Mouse (Mus musculus) embryonic facial prominence, embryonic 13.5 days (tissue): ENCODE data around the gene Cabp2. TPM values are rescaled to one million over a fixed set of nuclear protein-coding genes. Genes with fewer than 3 reads are reported as not detected.

ENCODE experiments used
- ATAC-seq: fragments of 200-750 bp; cut with Nextera tagmentation; 2 replicates; pipeline ENCODE4 v1.8.0; 2017; ENCODE audit warnings: low read depth; ENCODE audit not compliant: insufficient number of reproducible peaks, insufficient read depth, low FRiP score, low TSS enrichment
- H3K27ac ChIP-seq: fragments of 300-500 bp; sonication (generic); 2 replicates; pipeline ENCODE4 v1.5.1; 2015; ENCODE audit warnings: moderate library complexity, mild to moderate bottlenecking, inconsistent platforms
- H3K27me3 ChIP-seq: fragments of 300-500 bp; sonication (generic); 2 replicates; pipeline ENCODE4 v1.6.1; 2015; ENCODE audit warnings: mild to moderate bottlenecking, inconsistent platforms
- H3K36me3 ChIP-seq: fragments of 300-500 bp; sonication (generic); 2 replicates; pipeline ENCODE4 v1.6.1; 2015; ENCODE audit warnings: mild to moderate bottlenecking, inconsistent platforms
- H3K4me1 ChIP-seq: fragments of 300-500 bp; sonication (generic); 2 replicates; pipeline ENCODE4 v1.6.1; 2015; ENCODE audit warnings: inconsistent platforms
- H3K4me2 ChIP-seq: fragments of 300-500 bp; sonication (generic); 2 replicates; pipeline ENCODE4 v1.6.1; 2015; ENCODE audit warnings: moderate library complexity, mild to moderate bottlenecking, inconsistent platforms
- H3K4me3 ChIP-seq: fragments of 300-500 bp; sonication (generic); 2 replicates; pipeline ENCODE4 v1.5.1; 2015; ENCODE audit warnings: mild to moderate bottlenecking, inconsistent platforms
- H3K9ac ChIP-seq: fragments of 300-500 bp; sonication (generic); 2 replicates; pipeline ENCODE4 v1.6.1; 2015; ENCODE audit warnings: mild to moderate bottlenecking, inconsistent platforms
- H3K9me3 ChIP-seq: fragments of 300-500 bp; sonication (generic); 2 replicates; pipeline ENCODE4 v1.6.1; 2016; ENCODE audit warnings: inconsistent platforms
- WGBS: fragments of 180-500 bp; shearing (Covaris S2); methylation state at CpG from one replicate; pipeline ENCODE4 v1.1.7; 2015; ENCODE audit warnings: mixed read lengths; 5-methylcytosine and 5-hydroxymethylcytosine counted together
- polyA plus RNA-seq: library from polyadenylated mRNA; unstranded; fragments of >200 nt; fragmentation: Nextera tagmentation; extraction: Ambion mirVana; gene quantifications from 2 replicates; pipeline ENCODE4 v1.2.1, GENCODE M21; 2015

Gene Cabp2
- polyA plus RNA-seq, 1 experiment from 2014 or later: not detected

GRCm38 (mm10) chr19:4068717-4069410 lies 12.5 kb upstream of the Cabp2 start:
- H3K4me1 ChIP-seq: no peaks in the 10 kb centered on the region
- H3K4me2 ChIP-seq: no peak overlapping the region
- no peaks in the 10 kb centered on the region for H3K36me3 ChIP-seq
- no peaks in the 10 kb centered on the region for H3K9me3 ChIP-seq
- no peaks in the 10 kb centered on the region; the same call in 1 of the 2 replicates for H3K27me3 ChIP-seq
- H3K27ac ChIP-seq: no peak overlapping the region
- no peak overlapping the region for H3K9ac ChIP-seq
- no peak for ATAC-seq
- WGBS: 56% methylated on average over 15 of the region's 15 CpGs
- no peak overlapping the region for H3K4me3 ChIP-seq

GRCm38 (mm10) chr19:4070311-4070710 lies 11.1 kb upstream of the Cabp2 start:
- H3K4me3 ChIP-seq: no peak overlapping the region
- no peaks in the 10 kb centered on the region for H3K9me3 ChIP-seq
- no peaks in the 10 kb centered on the region for H3K4me1 ChIP-seq
- no peaks in the 10 kb centered on the region; the same call in 1 of the 2 replicates for H3K27me3 ChIP-seq
- H3K4me2 ChIP-seq: no peak overlapping the region
- H3K36me3 ChIP-seq: no peaks in the 10 kb centered on the region
- no peak for ATAC-seq
- no peak overlapping the region for H3K27ac ChIP-seq
- no peak overlapping the region for H3K9ac ChIP-seq
- WGBS: 70% methylated on average over 15 of the region's 15 CpGs

- no peaks in the 10 kb centered on the region for H3K4me1 ChIP-seq
- 77% methylated on average over 8 of the region's 8 CpGs for WGBS
- H3K9ac ChIP-seq: no peak overlapping the region
- no peak overlapping the region for H3K4me3 ChIP-seq
- no peak overlapping the region for H3K27ac ChIP-seq
- H3K36me3 ChIP-seq: no peaks in the 10 kb centered on the region
- no peaks in the 10 kb centered on the region; the same call in 1 of the 2 replicates for H3K27me3 ChIP-seq
- no peaks in the 10 kb centered on the region for H3K9me3 ChIP-seq
- no peak overlapping the region for H3K4me2 ChIP-seq
- ATAC-seq: no peak
These were observed 10.6 kb upstream of the Cabp2 start for GRCm38 (mm10) chr19:4070756-4071155.

GRCm38 (mm10) chr19:4071406-4071805 lies 10.0 kb upstream of the Cabp2 start:
- H3K4me2 ChIP-seq: no peak overlapping the region
- H3K36me3 ChIP-seq: no peaks in the 10 kb centered on the region
- H3K4me1 ChIP-seq: no peaks in the 10 kb centered on the region
- H3K27me3 ChIP-seq: no peaks in the 10 kb centered on the region; the same call in 1 of the 2 replicates
- H3K27ac ChIP-seq: no peak overlapping the region
- 92% methylated on average over 6 of the region's 6 CpGs for WGBS
- no peaks in the 10 kb centered on the region for H3K9me3 ChIP-seq
- H3K9ac ChIP-seq: no peak overlapping the region
- no peak for ATAC-seq
- H3K4me3 ChIP-seq: no peak overlapping the region

GRCm38 (mm10) chr19:4072706-4073424 lies 8.5 kb upstream of the Cabp2 start:
- Histone ChIP-seq H3K9ac (no peak overlapping the region), H3K36me3 (no peaks in the 10 kb centered on the region), H3K27ac (no peak overlapping the region), H3K4me2 (no peak overlapping the region), H3K4me1 (no peaks in the 10 kb centered on the region), H3K27me3 (no peaks in the 10 kb centered on the region; the same call in 1 of the 2 replicates), H3K9me3 (no peaks in the 10 kb centered on the region), H3K4me3 (no peak overlapping the region)
- WGBS: 78% methylated on average over 6 of the region's 6 CpGs
- no peak for ATAC-seq

GRCm38 (mm10) chr19:4075531-4075930 lies 5.8 kb upstream of the Cabp2 start:
- Histone ChIP-seq H3K4me3 (no peak overlapping the region), H3K9me3 (no peaks in the 10 kb centered on the region), H3K27ac (no peak overlapping the region), H3K36me3 (no peaks in the 10 kb centered on the region), H3K4me1 (no peaks in the 10 kb centered on the region), H3K9ac (no peak overlapping the region), H3K27me3 (no peaks in the 10 kb centered on the region), H3K4me2 (no peak overlapping the region)
- 83% methylated on average over 1 of the region's 1 CpGs for WGBS
- ATAC-seq: no peak

GRCm38 (mm10) chr19:4079594-4079993 lies 1.8 kb upstream of the Cabp2 start:
- WGBS: 69% methylated on average over 1 of the region's 1 CpGs
- no peak overlapping the region for H3K4me2 ChIP-seq
- H3K36me3 ChIP-seq: no peaks in the 10 kb centered on the region
- 0 out of 2 replicates have a peak, but pooled peaks cover 6% of the 10 kb centered on the region for H3K27me3 ChIP-seq
- no peaks in the 10 kb centered on the region for H3K9me3 ChIP-seq
- no peak overlapping the region for H3K27ac ChIP-seq
- no peak overlapping the region for H3K4me3 ChIP-seq
- ATAC-seq: no peak
- H3K4me1 ChIP-seq: 0 out of 2 replicates have a peak, but pooled peaks cover 3% of the 10 kb centered on the region
- no peak overlapping the region for H3K9ac ChIP-seq

GRCm38 (mm10) chr19:4080511-4081009 lies 818 bp upstream of the Cabp2 start:
- Histone ChIP-seq H3K36me3 (no peaks in the 10 kb centered on the region), H3K4me1 (0 out of 2 replicates have a peak, but pooled peaks cover 3% of the 10 kb centered on the region), H3K9ac (no peak overlapping the region)

GRCm38 (mm10) chr19:4082219-4082965 lies 1.0 kb downstream of the Cabp2 start:
- H3K27me3 ChIP-seq: 0 out of 2 replicates have a peak, but pooled peaks cover 7% of the 10 kb centered on the region
- WGBS: 77% methylated on average over 11 of the region's 11 CpGs
- H3K27ac ChIP-seq: no peak overlapping the region
- no peaks in the 10 kb centered on the region for H3K36me3 ChIP-seq
- no peak overlapping the region for H3K4me2 ChIP-seq
- 0 out of 2 replicates have a peak, but pooled peaks cover 3% of the 10 kb centered on the region for H3K4me1 ChIP-seq
- no peak overlapping the region for H3K4me3 ChIP-seq
- no peak for ATAC-seq
- H3K9ac ChIP-seq: no peak overlapping the region
- H3K9me3 ChIP-seq: no peaks in the 10 kb centered on the region

More at GRCm38 (mm10) chr19:4080511-4081009, 818 bp upstream of the Cabp2 start:
- 67% methylated on average over 8 of the region's 8 CpGs for WGBS
- ATAC-seq: no peak
- H3K9me3 ChIP-seq: no peaks in the 10 kb centered on the region
- H3K27me3 ChIP-seq: 0 out of 2 replicates have a peak, but pooled peaks cover 7% of the 10 kb centered on the region
- no peak overlapping the region for H3K4me3 ChIP-seq
- no peak overlapping the region for H3K4me2 ChIP-seq
- H3K27ac ChIP-seq: no peak overlapping the region

- 0 out of 2 replicates have a peak, but pooled peaks cover 7% of the 10 kb centered on the region for H3K27me3 ChIP-seq
- WGBS: 78% methylated on average over 7 of the region's 7 CpGs
- no peaks in the 10 kb centered on the region for H3K9me3 ChIP-seq
- 0 out of 2 replicates have a peak, but pooled peaks cover 3% of the 10 kb centered on the region for H3K4me1 ChIP-seq
- ATAC-seq: no peak
- no peak overlapping the region for H3K4me3 ChIP-seq
- no peaks in the 10 kb centered on the region for H3K36me3 ChIP-seq
- H3K9ac ChIP-seq: 0 out of 2 replicates have a peak overlapping the region, but pooled peaks have one; percentile 32
- no peak overlapping the region for H3K27ac ChIP-seq
- H3K4me2 ChIP-seq: no peak overlapping the region
These were observed 1.9 kb downstream of the Cabp2 start for GRCm38 (mm10) chr19:4083316-4083715.

GRCm38 (mm10) chr19:4083826-4084225 lies 2.4 kb downstream of the Cabp2 start:
- Histone ChIP-seq H3K27me3 (0 out of 2 replicates have a peak, but pooled peaks cover 7% of the 10 kb centered on the region), H3K9ac (no peak overlapping the region; the same call in 1 of the 2 replicates), H3K4me2 (no peak overlapping the region), H3K27ac (no peak overlapping the region), H3K36me3 (no peaks in the 10 kb centered on the region), H3K4me3 (no peak overlapping the region), H3K4me1 (0 out of 2 replicates have a peak, but pooled peaks cover 3% of the 10 kb centered on the region), H3K9me3 (no peaks in the 10 kb centered on the region)
- no peak for ATAC-seq
- 29% methylated on average over 8 of the region's 8 CpGs for whole genome bisulfite sequencing
